Mouse (Mus musculus) intestine, embryonic 16.5 days (tissue): ENCODE measurements around the gene Zfc3h1. TPM values are rescaled to one million over a fixed set of nuclear protein-coding genes. Genes with fewer than 3 reads are reported as not detected.

Experiments used
- ATAC-seq: fragments of 200-750 bp; cut with Nextera tagmentation; 2 replicates; pipeline ENCODE4 v1.8.0; 2017; ENCODE audit warnings: moderate TSS enrichment, moderate library complexity
- H3K27ac ChIP-seq: fragments of 300-500 bp; sonication (generic); 2 replicates; pipeline ENCODE4 v1.5.1; 2014; ENCODE audit warnings: mild to moderate bottlenecking, low read length
- H3K27me3 ChIP-seq: fragments of 300-500 bp; sonication (generic); replicated peaks from 2 replicates; pipeline ENCODE4 v1.6.1; 2014; ENCODE audit warnings: low read length, control low read depth, mixed read lengths; ENCODE audit not compliant: control insufficient read depth, insufficient read depth
- H3K36me3 ChIP-seq: fragments of 300-500 bp; sonication (generic); 2 replicates; pipeline ENCODE4 v1.6.1; 2014; ENCODE audit warnings: low read length, control low read depth; ENCODE audit not compliant: control insufficient read depth, insufficient read depth
- H3K4me1 ChIP-seq: fragments of 300-500 bp; sonication (generic); 2 replicates; pipeline ENCODE4 v1.6.1; 2014; ENCODE audit warnings: low read length, control low read depth, mixed read lengths; ENCODE audit not compliant: control insufficient read depth, insufficient read depth
- H3K4me2 ChIP-seq: fragments of 300-500 bp; sonication (generic); 2 replicates; pipeline ENCODE4 v1.6.1; 2014; ENCODE audit warnings: low read depth, low read length, control low read depth
- H3K4me3 ChIP-seq: fragments of 300-500 bp; sonication (generic); 2 replicates; pipeline ENCODE4 v1.5.1; 2014; ENCODE audit warnings: mild to moderate bottlenecking, low read length
- H3K9ac ChIP-seq: fragments of 300-500 bp; sonication (generic); 2 replicates; pipeline ENCODE4 v1.6.1; 2014; ENCODE audit warnings: low read depth, low read length
- H3K9me3 ChIP-seq: fragments of 300-500 bp; sonication (generic); 2 replicates; pipeline ENCODE4 v1.6.1; 2016; ENCODE audit warnings: low read length, control low read depth; ENCODE audit not compliant: control insufficient read depth
- WGBS: fragments of 180-500 bp; shearing (Covaris S2); extraction: QIAGEN DNeasy Blood & Tissue Kit; methylation state at CpG from one replicate; pipeline ENCODE4 v1.1.7; 2014; 5-methylcytosine and 5-hydroxymethylcytosine counted together
- polyA plus RNA-seq: library from polyadenylated mRNA; unstranded; fragments of >200 nt; fragmentation: Nextera tagmentation; extraction: Ambion mirVana; gene quantifications from 2 replicates; pipeline ENCODE4 v1.2.1, GENCODE M21; 2015

Zfc3h1 gene
- polyA plus RNA-seq, 1 experiment from 2014 or later: 11.5 TPM

- no peak for ATAC-seq
- 53% methylated on average over 7 of the region's 7 CpGs for WGBS
- no peaks in the 10 kb centered on the region for H3K36me3 ChIP-seq
These were observed 83.9 kb downstream of the Zfc3h1 start for GRCm38 (mm10) chr10:115468632-115469031.

DNA sequence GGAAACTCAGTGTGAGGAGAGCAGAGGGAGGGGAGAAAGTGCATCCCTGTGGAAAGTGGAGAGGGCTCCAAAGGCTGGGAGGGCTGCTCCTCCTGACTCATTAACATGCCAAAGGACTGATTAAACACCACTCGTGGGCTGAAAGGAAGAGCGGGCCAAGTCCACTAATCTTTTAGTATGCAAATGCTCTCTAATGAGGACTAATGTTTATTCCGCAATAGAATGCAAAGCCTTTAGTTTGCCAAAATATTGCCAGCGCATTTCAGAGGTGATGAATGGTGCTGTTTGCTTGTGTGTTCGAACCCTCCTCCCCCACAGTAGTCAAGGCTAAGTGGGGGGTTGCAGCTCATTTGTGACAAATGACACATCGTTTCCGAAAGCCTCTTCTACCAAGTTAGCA lies 84.3 kb downstream of the Zfc3h1 start:
- Histone ChIP-seq H3K27ac (no peak overlapping the region), H3K4me3 (no peak overlapping the region), H3K36me3 (no peaks in the 10 kb centered on the region), H3K9ac (no peak overlapping the region), H3K9me3 (no peaks in the 10 kb centered on the region), H3K27me3 (no peaks in the 10 kb centered on the region), H3K4me1 (no peaks in the 10 kb centered on the region), H3K4me2 (no peak overlapping the region)
- WGBS: 36% methylated on average over 7 of the region's 7 CpGs
- no peak for ATAC-seq

More at GRCm38 (mm10) chr10:115468632-115469031, 83.9 kb downstream of the Zfc3h1 start:
- Histone ChIP-seq H3K4me3 (no peak overlapping the region), H3K9ac (no peak overlapping the region), H3K4me2 (no peak overlapping the region), H3K4me1 (no peaks in the 10 kb centered on the region), H3K9me3 (no peaks in the 10 kb centered on the region), H3K27ac (no peak overlapping the region), H3K27me3 (no peaks in the 10 kb centered on the region)

- Histone ChIP-seq H3K9ac (no peak overlapping the region), H3K27me3 (no peaks in the 10 kb centered on the region), H3K4me3 (peak overlapping the region; percentile 26), H3K9me3 (no peaks in the 10 kb centered on the region), H3K4me1 (no peaks in the 10 kb centered on the region), H3K27ac (no peak overlapping the region), H3K36me3 (no peaks in the 10 kb centered on the region), H3K4me2 (peak overlapping the region; percentile 28)
- ATAC-seq: no peak
- WGBS: 46% methylated on average over 17 of the region's 17 CpGs
These were observed 86.0 kb downstream of the Zfc3h1 start for GRCm38 (mm10) chr10:115470621-115471334.

DNA sequence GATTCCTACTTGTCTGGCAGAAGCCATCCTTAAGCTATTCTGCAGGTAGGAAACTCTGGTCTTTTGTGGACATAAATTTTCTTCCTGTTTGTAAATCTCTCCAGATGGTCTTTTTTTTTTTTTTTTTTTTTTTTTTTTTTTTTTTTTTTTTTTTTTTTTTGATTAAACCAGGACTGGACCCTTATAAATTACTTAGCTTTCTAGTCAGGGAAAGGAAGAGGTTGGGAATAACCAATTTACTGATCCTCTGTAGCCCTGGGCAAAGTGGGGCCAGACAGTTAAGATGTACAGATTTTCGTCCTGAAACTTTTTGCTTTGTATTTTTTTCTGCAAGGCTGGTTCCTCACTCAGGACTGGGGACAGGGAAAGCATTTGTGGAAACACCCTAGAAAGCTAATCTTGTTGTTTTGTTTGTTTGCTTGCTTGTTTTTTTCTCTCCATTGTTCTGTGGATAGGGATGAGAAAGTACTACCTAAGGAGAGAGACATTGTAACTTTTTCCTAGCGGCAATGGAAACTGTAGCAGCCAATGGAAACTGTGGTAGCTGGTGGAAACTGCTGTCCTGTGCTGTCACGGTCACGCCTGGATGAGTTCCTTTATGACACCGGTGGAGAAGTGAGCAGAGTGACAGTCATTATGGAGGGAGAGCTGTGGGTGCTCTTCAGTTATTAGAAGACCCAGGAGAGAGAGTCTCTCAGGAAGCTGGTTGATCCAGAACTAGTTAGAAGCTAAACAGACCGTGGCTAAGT lies 88.6 kb downstream of the Zfc3h1 start:
- no peak overlapping the region for H3K4me3 ChIP-seq
- H3K9me3 ChIP-seq: no peaks in the 10 kb centered on the region
- H3K27ac ChIP-seq: no peak overlapping the region
- H3K4me2 ChIP-seq: no peak overlapping the region
- H3K9ac ChIP-seq: no peak overlapping the region
- 0 out of 2 replicates have a peak, but pooled peaks cover 1% of the 10 kb centered on the region for H3K4me1 ChIP-seq
- no peak for ATAC-seq
- H3K36me3 ChIP-seq: no peaks in the 10 kb centered on the region
- 79% methylated on average over 6 of the region's 6 CpGs for WGBS
- H3K27me3 ChIP-seq: no peaks in the 10 kb centered on the region

DNA sequence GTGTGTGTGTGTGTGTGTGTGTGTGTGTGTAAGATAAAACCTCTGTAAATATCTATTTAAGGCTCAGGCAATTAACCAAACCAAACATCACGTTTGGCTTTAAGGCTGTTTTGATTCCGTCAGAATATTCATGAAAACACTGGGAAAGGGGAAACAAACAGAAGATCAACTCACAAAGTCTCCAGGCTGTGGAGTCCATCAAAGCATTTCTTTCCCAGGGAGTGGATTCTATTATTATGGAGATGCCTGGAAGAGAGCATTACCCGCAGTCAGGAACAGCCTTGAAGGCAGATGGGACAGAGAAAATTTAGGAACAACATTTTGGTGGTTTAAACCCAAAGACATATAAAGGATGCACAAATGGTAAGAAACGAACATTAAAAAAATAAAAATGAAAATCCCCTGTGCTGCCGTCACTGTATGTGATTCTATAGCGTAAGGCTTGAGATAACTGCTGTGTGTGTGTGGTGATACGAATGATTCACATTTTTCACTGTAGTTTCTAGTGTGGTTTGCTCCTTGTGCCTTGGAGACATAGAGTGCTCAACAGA lies 90.3 kb downstream of the Zfc3h1 start:
- H3K9me3 ChIP-seq: no peaks in the 10 kb centered on the region
- WGBS: 74% methylated on average over 7 of the region's 7 CpGs
- H3K36me3 ChIP-seq: no peaks in the 10 kb centered on the region
- no peaks in the 10 kb centered on the region for H3K27me3 ChIP-seq
- 0 out of 2 replicates have a peak, but pooled peaks cover 4% of the 10 kb centered on the region for H3K4me1 ChIP-seq
- no peak overlapping the region for H3K4me2 ChIP-seq
- no peak overlapping the region for H3K27ac ChIP-seq
- no peak overlapping the region for H3K4me3 ChIP-seq
- no peak overlapping the region for H3K9ac ChIP-seq
- no peak for ATAC-seq

DNA sequence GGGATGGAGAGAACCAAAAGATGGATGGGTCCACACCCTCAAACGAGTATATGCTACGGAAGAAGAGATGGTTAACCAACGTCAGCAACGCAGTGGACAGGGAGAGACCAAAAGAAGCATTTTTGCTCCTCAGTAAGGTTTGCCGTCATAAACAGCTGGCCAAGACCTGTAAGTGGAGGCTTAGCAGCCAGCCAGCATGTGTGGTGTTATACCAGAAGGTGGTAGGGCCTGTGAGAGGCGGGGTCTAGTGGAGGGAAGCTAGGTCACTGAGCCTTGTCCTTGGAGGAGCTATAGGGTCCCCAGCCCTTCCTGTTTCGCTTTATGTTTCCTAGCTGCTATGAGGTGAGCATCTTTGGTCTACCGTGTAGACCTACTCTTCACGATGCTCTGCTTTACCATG lies 91.7 kb downstream of the Zfc3h1 start:
- Histone ChIP-seq H3K27me3 (no peaks in the 10 kb centered on the region), H3K9me3 (no peaks in the 10 kb centered on the region), H3K9ac (no peak overlapping the region), H3K4me2 (no peak overlapping the region), H3K27ac (no peak overlapping the region), H3K4me1 (0 out of 2 replicates have a peak, but pooled peaks cover 4% of the 10 kb centered on the region), H3K4me3 (no peak overlapping the region), H3K36me3 (no peaks in the 10 kb centered on the region)
- no peak for ATAC-seq
- WGBS: 90% methylated on average over 9 of the region's 9 CpGs

GRCm38 (mm10) chr10:115478441-115479141 lies 93.8 kb downstream of the Zfc3h1 start:
- peak; percentile 63 for ATAC-seq
- Histone ChIP-seq H3K27me3 (no peaks in the 10 kb centered on the region), H3K4me3 (0 out of 2 replicates have a peak overlapping the region, but pooled peaks have one; percentile 7), H3K36me3 (no peaks in the 10 kb centered on the region), H3K9ac (no peak overlapping the region), H3K4me2 (peak overlapping the region; percentile 23), H3K9me3 (no peaks in the 10 kb centered on the region), H3K27ac (no peak overlapping the region), H3K4me1 (0 out of 2 replicates have a peak, but pooled peaks cover 4% of the 10 kb centered on the region)
- WGBS: 22% methylated on average over 20 of the region's 20 CpGs
